Mouse (Mus musculus): Measurements from ENCODE around the gene Clp1. TPM values are rescaled to one million over a fixed set of nuclear protein-coding genes. Genes with fewer than 3 reads are reported as not detected.

Clp1 gene
- total and polyA plus RNA-seq, 2 experiments from 2014 or later = 13.2 to 15.6 TPM

DNA sequence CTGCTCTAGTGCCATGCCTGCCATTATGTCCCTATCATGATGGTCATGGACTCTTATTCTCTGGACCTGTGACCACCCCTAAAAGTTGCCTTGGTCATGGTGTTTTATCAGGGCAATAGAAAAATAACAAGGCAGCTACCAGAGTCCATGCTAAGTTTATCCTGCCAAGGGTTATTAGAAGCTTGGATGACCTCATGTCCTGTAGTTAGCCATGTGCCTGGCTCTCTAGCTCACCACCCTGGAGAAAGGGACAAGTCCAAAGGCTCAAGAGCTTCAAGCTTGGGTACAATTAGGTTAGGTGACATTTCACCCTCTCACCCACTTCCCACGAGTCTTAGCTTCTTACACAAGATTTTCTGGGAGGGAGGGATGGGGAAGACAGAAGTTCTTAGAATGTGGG, 35.7 kb upstream of the Clp1 start:
- Histone ChIP-seq H3K4me2 (ENCODE audit: low read depth) (no peak overlapping the region), H3K4me3 (ENCODE audit: low read depth, low read length) (no peak overlapping the region), H3K9me3 (ENCODE audit: low read length) (no peaks in the 10 kb centered on the region), H3K27me3 (ENCODE audit: insufficient read depth, low read length) (no peaks in the 10 kb centered on the region), H3K27ac (ENCODE audit: low read depth, low read length) (no peak overlapping the region), H3K36me3 (ENCODE audit: insufficient read depth) (no peaks in the 10 kb centered on the region), H3K9ac (no peak overlapping the region), H3K4me1 (ENCODE audit: insufficient read depth) (no peaks in the 10 kb centered on the region)
- WGBS = 59% methylated on average over 1 of the region's 1 CpGs
- TF ChIP-seq CTCF (IDR thresholded peaks at IDR 0.05; ENCODE audit: low read depth) = no peak
- DNase-seq (no peak), ATAC-seq (no peak)

- H3K27me3 ChIP-seq (ENCODE audit: insufficient read depth, low read length) = no peaks in the 10 kb centered on the region
- H3K4me1 ChIP-seq (ENCODE audit: insufficient read depth) = no peaks in the 10 kb centered on the region
- H3K9me3 ChIP-seq (ENCODE audit: low read length) = no peaks in the 10 kb centered on the region
- TF ChIP-seq CTCF (IDR thresholded peaks at IDR 0.05; ENCODE audit: low read depth) = no peak
- DNase-seq (no peak), ATAC-seq (no peak)
- WGBS = 30% methylated on average over 4 of the region's 4 CpGs
- no peaks in the 10 kb centered on the region for H3K36me3 ChIP-seq (ENCODE audit: insufficient read depth)
- no peak overlapping the region for H3K27ac ChIP-seq (ENCODE audit: low read depth, low read length)
- no peak overlapping the region for H3K9ac ChIP-seq
- H3K4me2 ChIP-seq (ENCODE audit: low read depth) = no peak overlapping the region
- H3K4me3 ChIP-seq (ENCODE audit: low read depth, low read length) = no peak overlapping the region
Measured at GRCm38 (mm10) chr2:84762295-84762694, 35.1 kb upstream of the Clp1 start.

DNA sequence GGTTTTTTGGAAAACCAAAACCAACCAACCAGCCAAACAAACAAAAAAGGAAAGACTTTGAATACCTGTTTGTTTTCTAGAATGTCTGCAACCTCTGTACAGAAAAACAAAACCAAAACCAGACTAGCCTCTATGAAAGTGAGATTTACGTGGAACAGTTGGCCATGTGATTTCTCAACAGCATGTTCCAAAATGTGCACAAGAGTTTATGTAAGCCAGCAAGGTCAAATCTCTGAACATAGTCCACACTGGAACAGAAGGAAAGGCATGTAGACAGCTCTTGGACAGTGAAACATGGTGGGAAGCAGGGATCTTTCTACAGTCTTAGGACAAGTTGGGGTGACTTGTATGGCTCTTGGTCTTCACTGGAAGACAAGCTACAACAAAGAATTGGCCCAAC, 34.7 kb upstream of the Clp1 start:
- no peak overlapping the region for H3K27ac ChIP-seq (ENCODE audit: low read depth, low read length)
- no peak for ATAC-seq
- no peaks in the 10 kb centered on the region for H3K36me3 ChIP-seq (ENCODE audit: insufficient read depth)
- H3K9ac ChIP-seq = no peak overlapping the region
- TF ChIP-seq CTCF (IDR thresholded peaks at IDR 0.05; ENCODE audit: low read depth) = no peak
- H3K9me3 ChIP-seq (ENCODE audit: low read length) = no peaks in the 10 kb centered on the region
- DNase-seq = no peak
- 85% methylated on average over 1 of the region's 1 CpGs for WGBS
- no peak overlapping the region for H3K4me2 ChIP-seq (ENCODE audit: low read depth)
- H3K27me3 ChIP-seq (ENCODE audit: insufficient read depth, low read length) = no peaks in the 10 kb centered on the region
- no peak overlapping the region for H3K4me3 ChIP-seq (ENCODE audit: low read depth, low read length)
- H3K4me1 ChIP-seq (ENCODE audit: insufficient read depth) = no peaks in the 10 kb centered on the region

DNA sequence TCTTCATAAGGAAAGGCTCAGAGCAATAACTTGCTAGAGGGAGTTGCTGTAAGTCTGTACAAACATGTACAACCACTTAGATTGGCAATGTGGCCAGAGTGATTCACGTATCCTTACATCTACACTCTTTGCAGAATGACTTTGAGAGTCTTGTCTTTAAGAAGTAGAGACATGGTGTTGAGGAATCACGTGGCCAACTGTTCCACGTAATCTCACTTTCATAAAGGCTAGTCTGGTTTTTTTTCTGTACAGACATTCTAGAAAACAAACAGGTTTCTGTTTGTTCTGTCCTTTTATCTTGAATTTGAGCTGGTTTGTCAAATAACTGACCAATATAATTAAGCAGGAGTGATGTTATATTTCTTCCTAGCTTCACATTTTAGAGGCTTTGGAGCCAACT, 34.2 kb upstream of the Clp1 start:
- Histone ChIP-seq H3K27ac (ENCODE audit: low read depth, low read length) (no peak overlapping the region), H3K4me2 (ENCODE audit: low read depth) (no peak overlapping the region), H3K4me3 (ENCODE audit: low read depth, low read length) (no peak overlapping the region), H3K27me3 (ENCODE audit: insufficient read depth, low read length) (no peaks in the 10 kb centered on the region), H3K9me3 (ENCODE audit: low read length) (no peaks in the 10 kb centered on the region), H3K36me3 (ENCODE audit: insufficient read depth) (no peaks in the 10 kb centered on the region), H3K9ac (no peak overlapping the region), H3K4me1 (ENCODE audit: insufficient read depth) (no peaks in the 10 kb centered on the region)
- TF ChIP-seq CTCF (IDR thresholded peaks at IDR 0.05; ENCODE audit: low read depth) = no peak
- ATAC-seq (no peak), DNase-seq (no peak)
- WGBS = 85% methylated on average over 3 of the region's 3 CpGs

- 66% methylated on average over 8 of the region's 8 CpGs for WGBS
- Histone ChIP-seq H3K4me1 (ENCODE audit: insufficient read depth) (no peaks in the 10 kb centered on the region), H3K4me2 (ENCODE audit: low read depth) (no peak overlapping the region), H3K9me3 (ENCODE audit: low read length) (no peaks in the 10 kb centered on the region), H3K27me3 (ENCODE audit: insufficient read depth, low read length) (no peaks in the 10 kb centered on the region), H3K9ac (no peak overlapping the region), H3K27ac (ENCODE audit: low read depth, low read length) (no peak overlapping the region), H3K36me3 (ENCODE audit: insufficient read depth) (no peaks in the 10 kb centered on the region), H3K4me3 (ENCODE audit: low read depth, low read length) (no peak overlapping the region)
- ATAC-seq (no peak), DNase-seq (no peak)
- no peak for TF ChIP-seq CTCF (IDR thresholded peaks at IDR 0.05; ENCODE audit: low read depth)
Measured at GRCm38 (mm10) chr2:84760777-84761176, 33.6 kb upstream of the Clp1 start.

DNA sequence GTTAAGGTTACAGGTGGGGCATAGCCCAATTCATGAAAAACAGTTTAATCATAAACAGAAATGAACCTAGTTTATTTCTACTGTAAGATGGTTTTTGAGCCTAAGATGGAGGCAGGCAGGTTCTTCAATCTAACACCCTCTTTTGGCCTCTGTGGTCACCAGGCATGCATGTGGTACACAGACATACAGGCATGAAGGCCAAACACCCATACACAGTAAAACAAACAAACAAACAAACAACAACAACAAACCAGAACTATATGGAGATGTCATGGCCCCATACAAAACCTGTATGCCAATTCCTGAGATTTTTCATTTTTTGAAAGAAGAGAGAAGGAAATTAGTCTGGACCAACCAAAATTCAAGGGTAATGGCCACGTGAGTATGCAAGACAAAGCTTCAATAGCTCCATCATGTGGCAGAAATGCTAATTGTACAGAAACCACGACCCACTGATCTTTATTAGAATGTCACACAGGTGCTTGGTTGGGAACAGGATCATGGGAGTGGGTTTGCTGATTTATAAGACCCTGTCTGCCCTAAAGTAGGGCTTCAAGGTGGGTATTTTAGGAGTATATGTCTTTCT, 31.5 kb upstream of the Clp1 start:
- Histone ChIP-seq H3K4me1 (ENCODE audit: insufficient read depth) (no peaks in the 10 kb centered on the region), H3K4me2 (ENCODE audit: low read depth) (no peak overlapping the region), H3K9me3 (ENCODE audit: low read length) (no peaks in the 10 kb centered on the region), H3K36me3 (ENCODE audit: insufficient read depth) (no peaks in the 10 kb centered on the region), H3K9ac (no peak overlapping the region), H3K4me3 (ENCODE audit: low read depth, low read length) (no peak overlapping the region), H3K27me3 (ENCODE audit: insufficient read depth, low read length) (no peaks in the 10 kb centered on the region), H3K27ac (ENCODE audit: low read depth, low read length) (no peak overlapping the region)
- peak; percentile 72 for TF ChIP-seq CTCF (IDR thresholded peaks at IDR 0.05; ENCODE audit: low read depth)
- ATAC-seq (peak; percentile 77), DNase-seq (peak; percentile 65)
- WGBS = 3% methylated on average over 2 of the region's 2 CpGs

DNA sequence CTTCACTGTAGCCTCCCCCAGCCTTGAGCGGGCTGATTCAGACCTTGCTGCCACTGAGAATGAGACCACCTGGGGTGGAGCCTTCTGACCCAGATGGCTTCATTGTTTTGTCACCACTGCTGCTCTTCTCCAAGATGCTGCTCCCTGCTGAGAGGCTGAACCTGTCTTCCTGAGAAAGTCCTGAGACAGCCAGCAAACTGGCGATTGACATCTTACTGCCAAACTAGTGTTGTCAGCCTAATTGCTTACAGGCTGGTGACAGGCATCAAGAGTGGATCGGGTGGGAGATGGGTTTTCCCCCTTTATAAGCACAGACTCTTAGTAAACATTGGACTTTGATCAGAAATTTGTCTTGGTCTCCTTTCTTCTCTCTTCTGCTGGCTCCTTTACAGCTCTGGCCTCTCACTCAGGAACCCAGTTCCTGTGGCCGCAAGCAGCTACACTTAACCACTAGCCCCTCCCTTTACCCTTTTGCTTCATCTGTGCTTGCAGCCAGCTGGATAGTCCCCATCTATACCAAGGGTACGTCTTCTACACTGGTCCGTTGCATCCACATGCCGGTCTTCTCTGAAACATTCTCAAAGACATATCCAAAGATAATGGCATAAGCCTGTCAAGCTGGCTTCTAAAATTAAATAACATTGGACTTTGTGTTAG, 30.0 kb upstream of the Clp1 start:
- no peak overlapping the region for H3K27ac ChIP-seq (ENCODE audit: low read depth, low read length)
- H3K9ac ChIP-seq = no peak overlapping the region
- no peaks in the 10 kb centered on the region for H3K9me3 ChIP-seq (ENCODE audit: low read length)
- 57% methylated on average over 7 of the region's 7 CpGs for WGBS
- no peak for TF ChIP-seq CTCF (IDR thresholded peaks at IDR 0.05; ENCODE audit: low read depth)
- ATAC-seq (no peak), DNase-seq (no peak)
- no peak overlapping the region for H3K4me3 ChIP-seq (ENCODE audit: low read depth, low read length)
- H3K27me3 ChIP-seq (ENCODE audit: insufficient read depth, low read length) = no peaks in the 10 kb centered on the region
- no peaks in the 10 kb centered on the region for H3K36me3 ChIP-seq (ENCODE audit: insufficient read depth)
- no peak overlapping the region for H3K4me2 ChIP-seq (ENCODE audit: low read depth)
- H3K4me1 ChIP-seq (ENCODE audit: insufficient read depth) = no peaks in the 10 kb centered on the region

Measured in forebrain, postnatal 0 days (tissue).